Comparison of ENCODE assay signal across 10 mouse cellular contexts in the genomic region with DNA sequence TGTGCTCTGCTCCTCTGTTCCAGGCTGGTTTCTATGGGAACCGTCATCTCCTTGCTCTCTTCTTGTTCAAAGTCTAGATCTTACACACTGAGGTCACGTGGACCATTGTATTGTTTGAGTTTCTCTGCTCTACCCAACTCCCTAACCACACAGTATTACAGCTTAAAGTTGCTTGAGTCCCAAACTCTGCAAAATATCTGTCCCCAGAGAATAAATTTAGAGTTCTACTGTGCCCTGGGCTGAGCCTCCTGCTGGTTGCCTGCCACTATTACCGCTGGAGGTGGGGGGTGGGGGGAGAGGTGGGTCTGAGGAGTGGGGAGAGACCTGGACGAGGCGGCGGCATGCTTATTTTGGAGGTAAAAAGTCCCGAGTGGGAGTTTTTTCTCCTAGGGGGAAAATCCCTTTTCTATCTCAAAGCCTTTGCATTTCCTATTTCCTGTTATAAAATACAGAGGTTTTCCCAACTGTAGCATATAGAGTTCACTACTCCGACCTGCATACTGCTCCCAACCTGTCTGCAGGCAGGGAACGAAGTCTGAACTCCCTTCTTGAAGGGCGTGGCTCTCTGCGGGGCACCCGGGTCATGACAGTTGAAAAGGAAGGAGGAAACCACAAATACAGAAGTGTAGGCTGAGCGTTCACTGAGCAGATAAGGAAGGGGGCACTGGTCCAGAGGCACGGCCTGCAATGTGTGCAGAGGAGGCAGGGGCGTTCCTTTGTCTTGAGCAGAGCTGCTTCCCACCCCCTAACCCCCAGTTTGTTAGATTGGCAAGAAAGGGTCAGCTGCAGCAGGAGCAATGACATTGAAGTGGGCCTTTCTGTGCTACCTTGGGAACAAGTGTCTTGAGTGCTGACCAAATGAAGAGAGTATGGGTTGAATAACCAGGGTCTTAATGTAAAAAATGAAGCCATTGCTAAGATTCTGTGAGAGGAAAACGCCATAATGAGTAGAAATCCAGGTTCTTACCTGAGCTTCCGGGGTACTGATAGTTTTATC.
A peak's percentile ranks its signal among the peaks of the same experiment; 100 is the strongest.
DNase-seq lines count a peak whose midpoint lies in the region; ATAC-seq lines count a peak whose summit lies in the region.
"Had no signal": no experiment of that assay in that cellular context is flagged by ENCODE, and none has a peak within 500 bp of the region (broad histone marks: within the 10 kb centered on the region; RNA-seq: fewer than 3 reads in every experiment).

No protein-coding gene starts in this region.

- H3K4me3 ChIP-seq in heart, embryonic 14.5 days (ENCODE audit: control insufficient read depth in 1 of 2, insufficient read depth in 1 of 2, low read depth in 1 of 2, low read length in 2 of 2): no peak overlapping the region
- H3K4me3 ChIP-seq: embryonic facial prominence, embryonic 13.5 days; neural tube, embryonic 13.5 days had no signal

- no peaks in the 10 kb centered on the region for H3K27me3 ChIP-seq in heart, embryonic 14.5 days (ENCODE audit: control insufficient read depth, insufficient read depth, low read length)
- H3K27me3 ChIP-seq: embryonic facial prominence, embryonic 13.5 days; neural tube, embryonic 13.5 days had no signal

- ATAC-seq in heart, embryonic 14.5 days (ENCODE audit: insufficient number of reproducible peaks, insufficient read depth, low FRiP score, low read depth): peak; percentile 68

- H3K9ac ChIP-seq in heart, embryonic 14.5 days (ENCODE audit: low read length): 0 out of 2 replicates have a peak overlapping the region, but pooled peaks have one; percentile 3
- H3K9ac ChIP-seq: embryonic facial prominence, embryonic 13.5 days; neural tube, embryonic 13.5 days had no signal

- peaks cover 4 to 11% of the 10 kb centered on the region in 2 experiments for H3K4me1 ChIP-seq in heart, embryonic 14.5 days (ENCODE audit: control insufficient read depth in 2 of 2, insufficient read depth in 2 of 2, low read length in 2 of 2)
- H3K4me1 ChIP-seq: neural tube, embryonic 13.5 days had no signal

- H3K27ac ChIP-seq in heart, embryonic 14.5 days (replicated peaks in 1 of 2; ENCODE audit: control insufficient read depth in 1 of 2, insufficient read depth in 1 of 2, low read depth in 2 of 2, low read length in 2 of 2): no peak overlapping the region
- H3K27ac ChIP-seq: embryonic facial prominence, embryonic 13.5 days; neural tube, embryonic 13.5 days had no signal

- H3K9me3 ChIP-seq in heart, embryonic 14.5 days (ENCODE audit: control insufficient read depth, low read length): no peaks in the 10 kb centered on the region
- H3K9me3 ChIP-seq: embryonic facial prominence, embryonic 13.5 days; neural tube, embryonic 13.5 days had no signal

- WGBS in heart, embryonic 14.5 days: 32% methylated on average over 17 of the region's 17 CpGs

- no peaks in the 10 kb centered on the region for H3K36me3 ChIP-seq in heart, embryonic 14.5 days (ENCODE audit: control insufficient read depth, insufficient read depth, low read length)
- H3K36me3 ChIP-seq: embryonic facial prominence, embryonic 13.5 days; neural tube, embryonic 13.5 days had no signal

- DNase-seq in ovary, postnatal 36 days (ENCODE audit: low spot score): peak; percentile 22
- DNase-seq in ovary, postnatal 14 days (ENCODE audit: low spot score): no peak
- peak; percentile 53 to 55 for DNase-seq in lung, postnatal 4 days
- DNase-seq in thymus, postnatal 10 days (ENCODE audit: low spot score in 2 of 2): peak; percentile 42 to 48
- DNase-seq in gastrocnemius, postnatal 10 days: no peak
- no peak for DNase-seq in left cerebral cortex, adult 8-10 months (ENCODE audit: low spot score in 2 of 2)
- DNase-seq in adrenal gland, postnatal 25 days: no peak

- H3K4me2 ChIP-seq in heart, embryonic 14.5 days (ENCODE audit: low read length): peak overlapping the region; percentile 34
- H3K4me2 ChIP-seq: embryonic facial prominence, embryonic 13.5 days; neural tube, embryonic 13.5 days had no signal

Comparison
In these comparisons a context has a peak if more than half of its experiments do, and no peak if none do; other contexts are left out.
1. DNase-seq: peak in ovary, postnatal 36 days (single experiment), lung, postnatal 4 days (2 of 2) and thymus, postnatal 10 days (2 of 2); none in ovary, postnatal 14 days (single experiment), gastrocnemius, postnatal 10 days (single experiment), left cerebral cortex, adult 8-10 months (0 of 2) and adrenal gland, postnatal 25 days (single experiment).